Mouse (Mus musculus) thymus, adult 2 months (tissue): ENCODE data around the gene Majin. TPM values are rescaled to one million over a fixed set of nuclear protein-coding genes. Genes with fewer than 3 reads are reported as not detected.

Experiments used
- DNase-seq: peaks from one replicate; pipeline ENCODE4 v3.0.0; 2021
- H3K27ac ChIP-seq: fragments of 200-500 bp; 2 replicates; pipeline ENCODE4 v1.5.1; 2012; ENCODE audit warnings: low read length, control low read depth; ENCODE audit not compliant: control insufficient read depth, insufficient read depth
- H3K27me3 ChIP-seq: fragments of 200-500 bp; 2 replicates; pipeline ENCODE4 v1.6.1; 2012; ENCODE audit warnings: mild to moderate bottlenecking, low read length, moderate library complexity, mixed read lengths; ENCODE audit not compliant: control insufficient read depth, insufficient read depth
- H3K36me3 ChIP-seq: fragments of 200-500 bp; 2 replicates; pipeline ENCODE4 v1.6.1; 2012; ENCODE audit warnings: mild to moderate bottlenecking, low read length, moderate library complexity; ENCODE audit not compliant: control insufficient read depth, insufficient read depth
- H3K4me1 ChIP-seq: fragments of 200-500 bp; replicated peaks from 2 replicates; pipeline ENCODE4 v1.6.1; 2012; ENCODE audit warnings: low read length; ENCODE audit not compliant: control insufficient read depth, insufficient read depth
- H3K4me3 ChIP-seq: fragments of 200-500 bp; 2 replicates; pipeline ENCODE4 v1.5.1; 2012; ENCODE audit warnings: mild to moderate bottlenecking, low read length, control low read depth, moderate library complexity; ENCODE audit not compliant: control insufficient read depth, insufficient read depth
- CTCF ChIP-seq: fragments of 200-500 bp; IDR thresholded peaks from 2 replicates; pipeline ENCODE4 v1.5.1; 2012; ENCODE audit warnings: mild to moderate bottlenecking, control low read depth, low read length, moderate library complexity, borderline replicate concordance; ENCODE audit not compliant: control insufficient read depth, poor library complexity, insufficient read depth; ENCODE audit errors: extremely low read depth
- POLR2A ChIP-seq: fragments of 200-500 bp; IDR thresholded peaks from 2 replicates; pipeline ENCODE4 v1.6.1; 2012; ENCODE audit warnings: mild to moderate bottlenecking, low read length, control low read depth, moderate library complexity; ENCODE audit not compliant: control insufficient read depth, poor library complexity, insufficient read depth; ENCODE audit errors: extremely low read depth
- WGBS: fragments of 180-500 bp; shearing (Covaris S2); methylation state at CpG from one replicate; pipeline ENCODE4 v1.1.7; 2018; 5-methylcytosine and 5-hydroxymethylcytosine counted together
- polyA plus RNA-seq: library from polyadenylated mRNA; depleted of rRNA; stranded (reverse); fragments of >200 nt; gene quantifications from 2 replicates; pipeline ENCODE4 v1.2.3, GENCODE M21; 2012

The Majin gene
- polyA plus RNA-seq, 1 experiment: 0.57 TPM

- no peak for TF ChIP-seq POLR2A
- no peak for TF ChIP-seq CTCF
- DNase-seq: no peak
- no peaks in the 10 kb centered on the region for H3K27me3 ChIP-seq
- H3K4me1 ChIP-seq: peaks cover 7% of the 10 kb centered on the region
- WGBS: 92% methylated on average over 6 of the region's 6 CpGs
- no peaks in the 10 kb centered on the region for H3K36me3 ChIP-seq
- no peak overlapping the region for H3K4me3 ChIP-seq
- H3K27ac ChIP-seq: no peak overlapping the region
Measured at GRCm38 (mm10) chr19:6178775-6179174, 5.4 kb upstream of the Majin start.

DNA sequence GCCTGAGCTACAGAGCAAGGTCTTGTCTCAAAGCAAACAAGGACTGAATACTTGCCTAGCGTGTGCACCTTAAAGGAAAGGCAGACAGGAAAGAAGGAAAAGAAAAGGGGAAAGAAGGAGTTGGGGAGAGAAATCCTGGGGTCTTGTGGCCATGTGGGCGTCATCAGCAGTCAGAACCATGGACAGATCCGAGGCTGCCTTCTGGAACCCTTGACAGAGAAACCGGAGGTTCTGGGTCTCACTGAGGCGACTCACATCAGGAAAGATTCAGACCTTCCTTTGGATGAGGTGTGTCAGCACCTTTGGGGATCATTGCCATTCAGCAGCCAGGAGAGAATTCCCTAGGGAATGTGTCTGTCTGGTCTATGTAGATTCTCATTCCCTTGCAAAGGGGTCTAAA is 2.6 kb upstream of the Majin start:
- Histone ChIP-seq H3K36me3 (no peaks in the 10 kb centered on the region), H3K27ac (no peak overlapping the region), H3K27me3 (no peaks in the 10 kb centered on the region), H3K4me3 (no peak overlapping the region), H3K4me1 (peaks cover 5% of the 10 kb centered on the region)
- 20% methylated on average over 5 of the region's 5 CpGs for WGBS
- TF ChIP-seq CTCF: no peak
- no peak for TF ChIP-seq POLR2A
- DNase-seq: no peak

DNA sequence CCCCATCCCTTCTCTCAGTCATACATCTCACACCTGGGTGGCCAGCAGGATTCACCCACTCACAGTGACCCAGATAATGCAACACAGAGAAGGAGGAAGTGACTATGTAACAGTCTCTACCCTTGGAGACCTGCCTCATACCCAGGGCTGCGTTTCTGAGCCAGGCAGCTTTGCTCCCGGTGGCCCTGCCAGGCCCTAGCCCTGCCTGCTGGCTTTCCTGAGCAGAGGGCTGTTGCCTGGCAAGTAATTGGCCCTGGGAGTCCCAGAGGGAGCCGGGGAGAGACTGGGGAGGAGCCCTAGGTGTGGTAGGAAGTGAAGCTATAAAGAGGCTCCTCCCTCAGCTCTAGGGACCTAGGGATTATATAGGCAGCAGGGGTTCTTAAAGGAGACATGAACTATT is 1.7 kb upstream of the Majin start:
- no peak for TF ChIP-seq POLR2A
- TF ChIP-seq CTCF: no peak
- WGBS: 4% methylated on average over 3 of the region's 3 CpGs
- Histone ChIP-seq H3K4me1 (peaks cover 5% of the 10 kb centered on the region), H3K36me3 (no peaks in the 10 kb centered on the region), H3K27ac (no peak overlapping the region), H3K4me3 (no peak overlapping the region), H3K27me3 (no peaks in the 10 kb centered on the region)
- DNase-seq: no peak

DNA sequence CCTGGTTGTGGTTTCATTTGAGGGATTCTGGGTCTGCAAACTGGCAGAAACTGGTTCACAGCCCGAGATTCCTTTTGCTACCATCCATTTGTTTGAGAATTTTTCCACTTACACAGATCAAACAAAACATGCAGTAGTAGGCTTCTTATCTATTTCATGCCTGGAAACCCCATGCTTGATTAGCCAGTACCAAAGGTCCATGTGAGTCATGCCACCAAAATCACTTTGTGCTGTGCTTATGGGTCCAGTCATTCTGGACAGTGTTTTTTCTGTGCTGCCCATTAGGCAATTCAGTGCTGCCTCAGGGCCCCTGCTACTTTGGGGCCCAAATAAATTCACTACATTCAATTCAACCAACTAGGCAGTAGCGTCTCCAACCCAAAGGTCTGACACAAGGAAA is 20.1 kb downstream of the Majin start:
- DNase-seq: no peak
- Histone ChIP-seq H3K4me1 (no peaks in the 10 kb centered on the region), H3K27me3 (no peaks in the 10 kb centered on the region), H3K27ac (no peak overlapping the region), H3K4me3 (no peak overlapping the region), H3K36me3 (no peaks in the 10 kb centered on the region)
- TF ChIP-seq POLR2A (no peak), CTCF (no peak)
- WGBS: 92% methylated on average over 2 of the region's 2 CpGs

- Histone ChIP-seq H3K4me1 (no peaks in the 10 kb centered on the region), H3K27ac (no peak overlapping the region), H3K27me3 (no peaks in the 10 kb centered on the region), H3K36me3 (no peaks in the 10 kb centered on the region), H3K4me3 (no peak overlapping the region)
- WGBS: 90% methylated on average over 5 of the region's 5 CpGs
- DNase-seq: no peak
- TF ChIP-seq POLR2A: no peak
- no peak for TF ChIP-seq CTCF
Measured at GRCm38 (mm10) chr19:6206716-6207115, 22.5 kb downstream of the Majin start.

DNA sequence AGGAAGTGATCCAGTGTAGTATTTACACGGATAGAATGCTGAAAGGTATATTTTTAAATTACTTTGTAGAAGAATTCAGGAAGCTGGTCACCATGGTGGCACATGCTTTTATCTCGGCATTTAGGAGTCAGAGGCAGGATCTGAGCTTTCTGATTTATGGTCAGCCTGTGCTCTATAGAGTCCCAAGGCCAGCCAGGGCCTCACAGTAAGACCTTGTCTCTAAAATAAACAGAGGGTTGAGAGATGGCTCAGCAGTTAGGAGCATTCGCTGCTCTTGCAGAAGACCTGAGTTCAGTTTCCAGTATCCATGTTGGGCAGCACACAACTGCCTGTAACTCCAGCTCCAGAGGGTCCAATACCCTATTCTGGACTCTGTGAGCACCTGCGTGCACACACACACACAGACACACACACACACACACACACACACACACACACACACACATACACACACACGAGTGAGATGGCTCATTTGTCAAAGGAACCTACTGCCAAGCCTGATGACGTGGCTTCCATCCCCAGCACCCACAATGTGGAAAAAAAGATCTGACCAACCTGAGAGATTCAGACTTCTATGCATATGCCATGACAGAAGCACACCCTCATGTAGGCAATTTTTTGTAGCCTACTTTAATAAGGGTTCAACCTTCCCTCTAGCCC is 32.0 kb downstream of the Majin start:
- WGBS: 85% methylated on average over 6 of the region's 6 CpGs
- no peaks in the 10 kb centered on the region for H3K4me1 ChIP-seq
- TF ChIP-seq POLR2A: no peak
- TF ChIP-seq CTCF: no peak
- H3K4me3 ChIP-seq: no peak overlapping the region
- H3K27ac ChIP-seq: no peak overlapping the region
- no peaks in the 10 kb centered on the region for H3K27me3 ChIP-seq
- no peaks in the 10 kb centered on the region for H3K36me3 ChIP-seq
- DNase-seq: no peak

- H3K4me1 ChIP-seq: no peaks in the 10 kb centered on the region
- H3K4me3 ChIP-seq: no peak overlapping the region
- no peak for TF ChIP-seq POLR2A
- TF ChIP-seq CTCF: no peak
- no peaks in the 10 kb centered on the region for H3K36me3 ChIP-seq
- 88% methylated on average over 6 of the region's 6 CpGs for WGBS
- H3K27ac ChIP-seq: no peak overlapping the region
- no peaks in the 10 kb centered on the region for H3K27me3 ChIP-seq
- no peak for DNase-seq
Measured at GRCm38 (mm10) chr19:6218606-6219005, 34.4 kb downstream of the Majin start.
